Mouse (Mus musculus) hindbrain, embryonic 13.5 days (tissue): ENCODE measurements at regions not wholly inside any gene's neighbourhood (a gene's known extent, or its start where the extent isn't known, plus 50 kb on each side); places are given as distances from the start of the nearest gene placed in this dataset.

Experiments
- ATAC-seq: fragments of 200-750 bp; cut with Nextera tagmentation; 2 replicates; pipeline ENCODE4 v1.8.0; 2017; ENCODE audit warnings: moderate TSS enrichment; ENCODE audit not compliant: low FRiP score
- H3K27ac ChIP-seq: fragments of 300-500 bp; sonication (generic); 2 replicates; pipeline ENCODE4 v1.5.1; 2015; ENCODE audit warnings: inconsistent platforms, mild to moderate bottlenecking, moderate library complexity
- H3K27me3 ChIP-seq: fragments of 300-500 bp; sonication (generic); 2 replicates; pipeline ENCODE4 v1.6.1; 2015; ENCODE audit warnings: mild to moderate bottlenecking, inconsistent platforms
- H3K36me3 ChIP-seq: fragments of 300-500 bp; sonication (generic); 2 replicates; pipeline ENCODE4 v1.6.1; 2015; ENCODE audit warnings: mild to moderate bottlenecking, inconsistent platforms
- H3K4me1 ChIP-seq: fragments of 300-500 bp; sonication (generic); replicated peaks from 2 replicates; pipeline ENCODE4 v1.6.1; 2015; ENCODE audit warnings: inconsistent platforms
- H3K4me2 ChIP-seq: fragments of 300-500 bp; sonication (generic); 2 replicates; pipeline ENCODE4 v1.6.1; 2015; ENCODE audit warnings: inconsistent platforms, mild to moderate bottlenecking, moderate library complexity
- H3K4me3 ChIP-seq: fragments of 300-500 bp; sonication (generic); 2 replicates; pipeline ENCODE4 v1.5.1; 2015; ENCODE audit warnings: mild to moderate bottlenecking, inconsistent platforms
- H3K9ac ChIP-seq: fragments of 300-500 bp; sonication (generic); 2 replicates; pipeline ENCODE4 v1.6.1; 2015; ENCODE audit warnings: mild to moderate bottlenecking, inconsistent platforms
- H3K9me3 ChIP-seq: fragments of 300-500 bp; sonication (generic); 2 replicates; pipeline ENCODE4 v1.6.1; 2016; ENCODE audit warnings: inconsistent platforms
- WGBS: fragments of 180-500 bp; shearing (Covaris S2); methylation state at CpG from one replicate; pipeline ENCODE4 v1.1.7; 2015; 5-methylcytosine and 5-hydroxymethylcytosine counted together

DNA sequence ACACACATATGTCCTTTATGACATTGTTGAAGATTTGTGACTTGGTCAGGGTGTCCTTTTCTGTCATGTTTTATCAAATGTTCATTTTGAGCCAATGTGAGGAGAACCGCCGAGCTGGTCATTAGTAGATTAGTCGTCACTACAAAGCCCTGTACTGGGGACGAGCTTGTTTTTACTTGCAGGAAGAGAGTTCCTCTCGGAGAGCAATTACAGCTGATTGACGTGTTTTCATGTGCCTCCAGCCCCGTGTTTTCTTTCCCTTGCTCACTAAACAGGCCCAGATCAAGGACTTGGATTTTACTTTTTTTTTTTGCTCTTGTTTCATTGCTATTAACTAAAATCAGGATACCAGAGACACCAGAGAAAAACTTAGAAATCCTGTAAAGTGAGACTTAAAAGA is 307.1 kb upstream of the Pkn2 start:
- no peak overlapping the region for H3K4me2 ChIP-seq
- H3K36me3 ChIP-seq = no peaks in the 10 kb centered on the region
- no peak overlapping the region for H3K27ac ChIP-seq
- H3K4me1 ChIP-seq = no peaks in the 10 kb centered on the region
- no peak for ATAC-seq
- H3K9ac ChIP-seq = no peak overlapping the region
- H3K27me3 ChIP-seq = no peaks in the 10 kb centered on the region
- H3K9me3 ChIP-seq = no peaks in the 10 kb centered on the region
- WGBS = 45% methylated on average over 7 of the region's 7 CpGs
- H3K4me3 ChIP-seq = no peak overlapping the region

DNA sequence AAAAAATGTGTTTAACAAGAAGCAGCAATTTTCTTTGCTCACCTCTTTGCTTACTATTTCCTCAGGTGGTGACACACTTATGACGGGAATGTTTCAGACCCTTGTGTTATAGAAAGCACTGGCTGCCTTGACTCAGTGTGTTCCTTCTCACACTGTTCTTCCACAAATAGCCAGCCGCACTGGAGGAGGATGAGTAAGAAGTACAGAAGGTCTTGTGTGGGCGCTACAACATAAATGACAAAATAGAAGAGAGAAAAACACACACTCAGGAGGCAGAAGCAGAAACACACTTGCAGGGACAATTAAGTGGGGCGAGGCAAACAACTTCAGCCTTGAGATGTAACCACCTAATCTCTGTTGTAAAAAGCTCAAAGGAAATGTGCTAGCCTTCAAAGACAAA is 292.2 kb upstream of the Pkn2 start:
- peaks cover 3% of the 10 kb centered on the region; the same call in 1 of the 2 replicates for H3K4me1 ChIP-seq
- H3K9ac ChIP-seq = no peak overlapping the region
- ATAC-seq = no peak
- H3K9me3 ChIP-seq = no peaks in the 10 kb centered on the region
- no peaks in the 10 kb centered on the region for H3K27me3 ChIP-seq
- no peak overlapping the region for H3K4me3 ChIP-seq
- H3K36me3 ChIP-seq = no peaks in the 10 kb centered on the region
- no peak overlapping the region for H3K27ac ChIP-seq
- WGBS = 95% methylated on average over 4 of the region's 4 CpGs
- H3K4me2 ChIP-seq = no peak overlapping the region

DNA sequence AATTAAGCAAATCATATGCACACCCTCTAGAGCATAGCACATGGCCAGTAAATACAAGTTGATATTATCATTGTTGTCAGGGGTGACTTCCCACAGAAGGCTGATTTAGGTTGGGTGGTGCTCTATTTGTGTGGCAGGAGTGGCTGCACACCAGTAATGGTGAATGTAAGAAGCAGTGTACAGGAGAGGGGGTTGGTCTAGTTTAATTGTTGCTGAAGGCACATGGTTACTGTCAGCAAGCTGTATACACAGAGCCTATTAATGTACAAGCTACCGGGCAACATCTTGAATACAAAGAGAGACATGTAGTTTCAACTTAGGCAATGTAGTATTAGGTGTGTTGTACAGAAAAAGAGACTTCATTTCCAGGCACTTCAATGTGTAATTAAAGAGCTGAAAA is 280.6 kb upstream of the Pkn2 start:
- no peak overlapping the region for H3K4me2 ChIP-seq
- H3K9ac ChIP-seq = no peak overlapping the region
- 60% methylated on average over 1 of the region's 1 CpGs for WGBS
- no peak for ATAC-seq
- no peak overlapping the region for H3K4me3 ChIP-seq
- no peaks in the 10 kb centered on the region; the same call in 1 of the 2 replicates for H3K4me1 ChIP-seq
- H3K9me3 ChIP-seq = no peaks in the 10 kb centered on the region
- H3K27ac ChIP-seq = no peak overlapping the region
- no peaks in the 10 kb centered on the region for H3K36me3 ChIP-seq
- no peaks in the 10 kb centered on the region for H3K27me3 ChIP-seq

DNA sequence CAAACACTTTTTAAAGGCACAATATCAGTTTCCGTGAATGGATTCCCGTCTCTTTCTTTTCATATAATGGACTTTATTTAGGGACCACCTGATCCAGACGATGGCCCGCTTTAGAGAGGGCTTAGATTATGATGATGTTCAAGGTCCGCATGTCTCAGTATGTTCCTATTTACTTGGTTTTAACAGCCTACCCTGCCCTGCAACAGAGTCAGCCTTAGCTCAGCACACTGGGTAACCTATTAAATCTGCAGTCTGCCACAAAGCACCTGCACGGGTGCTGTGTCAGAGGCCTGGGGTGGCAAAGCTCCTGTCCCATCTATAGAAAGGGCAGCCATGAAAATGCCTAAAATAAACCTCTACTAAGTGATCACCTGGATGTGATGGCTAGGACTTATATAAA is 280.2 kb upstream of the Pkn2 start:
- H3K4me2 ChIP-seq = no peak overlapping the region
- H3K27ac ChIP-seq = no peak overlapping the region
- H3K4me1 ChIP-seq = no peaks in the 10 kb centered on the region; the same call in 1 of the 2 replicates
- WGBS = 85% methylated on average over 6 of the region's 6 CpGs
- ATAC-seq = no peak
- H3K27me3 ChIP-seq = no peaks in the 10 kb centered on the region
- no peaks in the 10 kb centered on the region for H3K36me3 ChIP-seq
- H3K9ac ChIP-seq = no peak overlapping the region
- H3K4me3 ChIP-seq = no peak overlapping the region
- no peaks in the 10 kb centered on the region for H3K9me3 ChIP-seq

DNA sequence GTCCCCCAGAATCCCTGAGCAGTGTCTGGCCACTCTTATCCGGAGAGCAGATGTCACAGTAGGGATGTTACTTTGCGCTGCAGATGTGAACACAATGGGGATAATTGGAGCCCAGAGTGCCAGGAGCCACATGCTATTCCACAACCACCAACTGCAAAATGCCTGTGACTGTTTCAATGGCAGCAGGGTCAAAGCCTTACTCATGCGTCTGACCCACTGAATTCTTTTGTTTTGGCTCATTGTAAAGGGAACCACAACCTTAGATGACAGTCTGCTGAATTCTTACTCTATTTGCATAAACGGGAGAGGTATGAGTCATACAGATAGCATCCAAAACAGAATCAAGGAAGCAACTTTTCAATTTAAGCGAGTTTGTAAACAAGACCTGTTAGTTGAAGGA is 276.8 kb upstream of the Pkn2 start:
- H3K4me2 ChIP-seq = no peak overlapping the region
- H3K36me3 ChIP-seq = no peaks in the 10 kb centered on the region
- no peaks in the 10 kb centered on the region for H3K9me3 ChIP-seq
- H3K27ac ChIP-seq = no peak overlapping the region
- H3K4me1 ChIP-seq = no peaks in the 10 kb centered on the region; the same call in 1 of the 2 replicates
- ATAC-seq = no peak
- no peak overlapping the region for H3K9ac ChIP-seq
- 28% methylated on average over 5 of the region's 5 CpGs for WGBS
- no peak overlapping the region for H3K4me3 ChIP-seq
- no peaks in the 10 kb centered on the region for H3K27me3 ChIP-seq

DNA sequence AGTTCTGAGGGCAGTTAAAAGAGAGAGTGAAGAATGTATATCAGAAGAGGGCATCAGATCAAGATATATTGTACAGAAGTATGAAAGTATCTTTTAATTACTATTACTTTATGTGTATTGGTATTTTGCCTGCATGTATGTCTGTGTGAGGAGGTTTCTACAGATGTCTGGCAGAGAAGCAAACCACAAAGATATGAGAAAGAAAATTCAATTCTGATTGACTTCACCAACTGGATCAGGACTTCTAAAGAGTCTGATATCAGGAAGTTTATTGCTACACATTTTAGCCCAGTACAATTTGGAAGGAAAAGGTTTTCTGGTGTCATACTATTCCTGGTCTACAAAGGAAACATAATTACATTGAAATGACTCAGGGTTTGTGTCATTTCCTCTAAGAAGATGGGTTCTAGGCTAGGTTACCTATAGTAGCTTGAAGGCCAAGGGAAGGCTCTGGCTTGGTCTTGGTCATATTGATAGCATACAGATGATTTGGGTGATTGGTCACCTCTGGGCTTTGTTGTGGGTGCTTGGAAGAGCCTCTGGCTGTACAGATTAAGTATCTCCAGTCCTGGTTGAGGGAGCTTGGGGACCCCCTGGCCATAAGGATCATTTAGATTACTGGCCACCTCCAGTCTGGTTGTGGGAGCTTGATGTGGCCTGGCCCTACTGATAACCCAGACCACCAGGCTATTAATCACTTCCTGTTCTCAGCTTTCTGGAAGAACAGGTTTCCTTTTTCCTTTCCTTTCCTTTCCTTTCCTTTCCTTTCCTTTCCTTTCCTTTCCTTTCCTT is 275.1 kb upstream of the Pkn2 start:
- no peaks in the 10 kb centered on the region; the same call in 1 of the 2 replicates for H3K4me1 ChIP-seq
- no peak overlapping the region for H3K27ac ChIP-seq
- no peaks in the 10 kb centered on the region for H3K36me3 ChIP-seq
- no peaks in the 10 kb centered on the region for H3K27me3 ChIP-seq
- H3K9ac ChIP-seq = no peak overlapping the region
- H3K4me2 ChIP-seq = no peak overlapping the region
- H3K9me3 ChIP-seq = no peaks in the 10 kb centered on the region
- ATAC-seq = no peak
- no peak overlapping the region for H3K4me3 ChIP-seq

DNA sequence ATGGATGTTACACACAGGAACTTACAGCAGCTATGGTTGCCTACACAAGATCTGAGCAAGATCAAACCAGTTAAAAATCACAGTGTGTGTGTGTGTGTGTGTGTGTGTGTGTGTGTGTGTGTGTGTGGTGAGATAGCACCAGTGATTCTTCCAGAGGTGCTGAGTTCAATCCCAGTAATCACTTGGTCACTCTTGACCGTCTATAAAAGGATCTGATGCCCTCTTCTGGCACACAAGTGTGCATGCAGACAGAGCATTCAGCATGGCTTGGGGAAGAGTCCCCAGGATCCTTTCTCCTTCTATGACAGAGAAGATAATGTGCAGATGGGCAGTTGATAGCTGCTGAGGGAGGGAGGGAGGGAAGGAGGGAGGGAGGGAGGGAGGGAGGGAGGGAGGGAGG is 274.4 kb upstream of the Pkn2 start:
- Histone ChIP-seq H3K36me3 (no peaks in the 10 kb centered on the region), H3K27ac (no peak overlapping the region), H3K9ac (no peak overlapping the region), H3K4me1 (no peaks in the 10 kb centered on the region), H3K4me2 (no peak overlapping the region), H3K27me3 (no peaks in the 10 kb centered on the region), H3K9me3 (no peaks in the 10 kb centered on the region), H3K4me3 (no peak overlapping the region)
- ATAC-seq = no peak
- WGBS = 60% methylated on average over 1 of the region's 1 CpGs

DNA sequence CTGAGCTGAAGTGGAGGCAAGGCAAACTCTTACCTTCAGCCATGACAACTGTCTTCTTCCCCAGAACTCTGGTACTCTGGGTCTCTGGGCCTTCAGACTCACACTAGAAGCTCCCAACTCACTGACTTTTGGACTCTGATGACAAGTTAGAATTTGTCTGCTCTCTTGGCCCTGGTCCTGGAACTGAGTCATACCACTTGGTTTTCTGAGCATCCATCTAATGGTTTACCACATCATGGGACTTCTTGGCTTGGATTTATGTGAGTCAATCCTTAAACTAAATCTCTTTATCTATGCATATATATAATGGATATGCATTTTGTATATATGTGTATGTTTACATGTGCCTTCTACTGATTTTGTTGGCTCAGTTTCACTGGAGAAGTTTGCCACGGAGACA is 273.8 kb upstream of the Pkn2 start:
- Histone ChIP-seq H3K4me2 (no peak overlapping the region), H3K36me3 (no peaks in the 10 kb centered on the region), H3K4me1 (no peaks in the 10 kb centered on the region), H3K27me3 (no peaks in the 10 kb centered on the region), H3K9me3 (no peaks in the 10 kb centered on the region), H3K27ac (no peak overlapping the region), H3K4me3 (no peak overlapping the region), H3K9ac (no peak overlapping the region)
- WGBS = 100% methylated on average over 1 of the region's 1 CpGs
- ATAC-seq = no peak

DNA sequence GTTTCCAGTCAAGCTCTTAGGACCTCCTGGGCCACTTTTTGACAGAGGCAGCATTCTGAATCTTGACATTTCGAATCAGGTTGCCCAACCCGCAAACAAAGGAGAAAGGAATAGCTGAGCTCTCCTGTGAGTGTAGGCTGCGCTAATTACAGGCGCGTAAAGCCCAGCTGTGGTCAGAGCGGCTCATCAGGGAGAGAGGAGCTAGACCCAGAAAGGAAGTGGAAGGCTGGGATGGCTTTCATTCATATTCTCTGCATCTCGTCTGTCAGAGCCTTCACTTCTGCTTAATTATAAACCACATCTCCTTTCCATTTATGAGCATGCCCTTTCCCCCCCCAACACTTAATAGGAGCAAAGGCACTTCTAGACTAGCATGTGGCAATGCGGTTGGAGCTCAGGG is 265.7 kb upstream of the Pkn2 start:
- H3K36me3 ChIP-seq = no peaks in the 10 kb centered on the region
- H3K9me3 ChIP-seq = no peaks in the 10 kb centered on the region
- 52% methylated on average over 8 of the region's 8 CpGs for WGBS
- H3K4me2 ChIP-seq = no peak overlapping the region
- no peaks in the 10 kb centered on the region for H3K27me3 ChIP-seq
- H3K27ac ChIP-seq = no peak overlapping the region
- H3K9ac ChIP-seq = no peak overlapping the region
- H3K4me3 ChIP-seq = no peak overlapping the region
- no peak for ATAC-seq
- H3K4me1 ChIP-seq = no peaks in the 10 kb centered on the region

DNA sequence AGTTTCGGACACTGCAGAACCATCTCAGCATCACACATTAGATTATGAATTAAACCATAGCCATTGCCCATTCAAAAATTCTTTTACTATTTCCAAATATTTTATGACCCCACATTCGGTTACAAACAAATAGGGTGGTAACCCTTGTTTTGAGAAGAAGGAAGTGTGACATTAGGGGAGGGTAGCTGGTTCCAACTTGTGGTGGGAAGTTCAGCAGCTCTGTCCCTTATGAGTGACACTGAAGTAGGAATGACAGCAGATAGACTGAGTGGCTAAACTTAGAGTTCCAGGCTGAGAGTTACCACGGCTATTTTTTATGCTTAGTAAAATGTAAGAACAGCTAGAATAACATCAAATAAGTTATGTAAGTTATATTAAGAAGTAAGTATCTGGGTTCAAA is 257.1 kb upstream of the Pkn2 start:
- no peak for ATAC-seq
- Histone ChIP-seq H3K27ac (no peak overlapping the region), H3K36me3 (no peaks in the 10 kb centered on the region), H3K27me3 (no peaks in the 10 kb centered on the region), H3K4me2 (no peak overlapping the region), H3K4me3 (no peak overlapping the region), H3K4me1 (no peaks in the 10 kb centered on the region), H3K9me3 (no peaks in the 10 kb centered on the region), H3K9ac (no peak overlapping the region)
- 97% methylated on average over 3 of the region's 3 CpGs for WGBS

DNA sequence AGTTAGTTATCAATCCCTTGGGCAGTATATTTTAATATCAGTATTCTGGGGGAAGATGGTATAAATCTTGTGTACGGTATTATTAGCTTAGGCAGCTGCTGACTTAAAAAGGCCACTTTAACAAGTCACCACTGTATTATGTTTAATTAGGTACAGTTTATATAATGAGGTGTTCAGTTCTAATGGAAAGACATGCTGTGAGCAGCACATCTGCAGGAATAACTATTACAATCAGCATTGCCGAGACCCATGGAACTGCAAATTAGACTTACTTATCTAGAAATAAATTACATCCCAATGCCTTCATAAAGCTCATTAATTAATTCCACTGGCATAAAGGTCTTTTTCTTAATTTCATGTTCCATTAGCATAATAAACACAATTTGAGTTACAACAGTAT is 252.7 kb upstream of the Pkn2 start:
- no peaks in the 10 kb centered on the region for H3K27me3 ChIP-seq
- H3K4me3 ChIP-seq = no peak overlapping the region
- H3K27ac ChIP-seq = no peak overlapping the region
- 50% methylated on average over 2 of the region's 2 CpGs for WGBS
- H3K9ac ChIP-seq = no peak overlapping the region
- no peaks in the 10 kb centered on the region for H3K4me1 ChIP-seq
- no peaks in the 10 kb centered on the region for H3K9me3 ChIP-seq
- no peak overlapping the region for H3K4me2 ChIP-seq
- no peaks in the 10 kb centered on the region for H3K36me3 ChIP-seq
- ATAC-seq = peak; percentile 69; the same call in 1 of the 2 replicates

DNA sequence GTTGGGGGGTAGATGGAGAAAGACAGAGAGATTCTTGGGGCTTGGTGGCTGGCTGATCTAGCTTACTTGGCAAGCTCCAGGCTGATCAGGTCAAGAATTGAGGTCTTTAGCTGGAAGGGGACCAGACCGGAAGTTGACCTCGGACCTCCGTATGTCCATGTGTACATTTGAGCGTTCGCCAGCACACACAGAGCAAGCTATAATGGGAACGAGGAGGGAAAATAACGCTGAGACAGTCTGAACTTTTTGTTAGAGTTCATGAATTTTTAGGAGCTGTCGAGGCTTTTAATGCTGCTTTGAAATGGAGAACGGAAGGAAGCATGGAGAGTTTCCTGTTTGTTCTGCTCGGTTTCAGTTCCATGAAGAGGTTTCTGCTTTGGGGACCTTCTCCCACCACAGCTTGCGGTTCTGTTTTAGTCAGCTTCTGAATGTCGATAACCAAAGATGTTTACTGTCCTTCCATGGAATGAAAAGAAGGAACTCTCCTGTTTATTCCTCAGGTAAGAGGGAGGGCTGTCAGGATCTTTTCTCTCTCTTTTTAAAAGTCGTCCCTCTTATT is 226.0 kb upstream of the Pkn2 start:
- H3K4me1 ChIP-seq = peaks cover 23% of the 10 kb centered on the region
- no peak for ATAC-seq
- H3K9me3 ChIP-seq = no peaks in the 10 kb centered on the region
- H3K36me3 ChIP-seq = no peaks in the 10 kb centered on the region
- no peak overlapping the region for H3K9ac ChIP-seq
- H3K4me3 ChIP-seq = no peak overlapping the region
- no peaks in the 10 kb centered on the region for H3K27me3 ChIP-seq
- 75% methylated on average over 13 of the region's 13 CpGs for WGBS
- no peak overlapping the region for H3K27ac ChIP-seq
- H3K4me2 ChIP-seq = no peak overlapping the region

DNA sequence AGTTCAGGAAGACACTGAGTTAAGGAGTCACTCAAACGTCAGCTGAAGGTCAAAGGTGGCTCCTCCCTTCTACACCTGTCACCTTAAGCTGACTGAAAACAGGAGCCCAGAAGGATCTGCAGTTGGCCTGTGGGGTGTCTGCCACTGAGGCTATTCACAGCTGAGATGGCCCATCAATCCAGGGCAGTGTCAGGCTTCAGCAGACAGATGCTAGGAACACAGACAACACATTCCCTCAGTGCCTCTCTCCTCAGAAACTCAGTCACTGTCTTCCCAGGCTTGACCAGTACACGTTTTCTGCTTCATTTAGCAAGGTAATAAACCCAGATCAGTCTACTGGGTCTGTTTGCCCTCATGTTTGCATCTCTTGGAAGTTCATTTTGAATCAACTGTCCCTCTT is 222.9 kb upstream of the Pkn2 start:
- H3K27me3 ChIP-seq = no peaks in the 10 kb centered on the region
- peaks cover 38% of the 10 kb centered on the region for H3K4me1 ChIP-seq
- 32% methylated on average over 2 of the region's 2 CpGs for WGBS
- no peaks in the 10 kb centered on the region for H3K36me3 ChIP-seq
- H3K9ac ChIP-seq = no peak overlapping the region
- H3K9me3 ChIP-seq = no peaks in the 10 kb centered on the region
- no peak overlapping the region for H3K4me2 ChIP-seq
- H3K4me3 ChIP-seq = no peak overlapping the region
- no peak for ATAC-seq
- no peak overlapping the region for H3K27ac ChIP-seq
